Mouse (Mus musculus) forebrain, embryonic 11.5 days (tissue): ENCODE data around the gene Foxp1. TPM values are rescaled to one million over a fixed set of nuclear protein-coding genes. Genes with fewer than 3 reads are reported as not detected.

Experiments
- ATAC-seq: fragments of 200-750 bp; cut with Nextera tagmentation; replicated peaks from 2 replicates; pipeline ENCODE4 v1.8.0; 2017; ENCODE audit warnings: moderate TSS enrichment; ENCODE audit not compliant: low FRiP score
- DNase-seq: peaks from one replicate; pipeline ENCODE4 v3.0.0-alpha.2; 2017; ENCODE audit warnings: low spot score
- H3K27ac ChIP-seq: fragments of 300-500 bp; sonication (generic); 2 replicates; pipeline ENCODE4 v1.5.1; 2014; ENCODE audit warnings: low read depth, low read length
- H3K27me3 ChIP-seq: fragments of 300-500 bp; sonication (generic); 2 replicates; pipeline ENCODE4 v1.6.1; 2014; ENCODE audit warnings: mild to moderate bottlenecking, low read length, mixed read lengths; ENCODE audit not compliant: control insufficient read depth, insufficient read depth
- H3K36me3 ChIP-seq: fragments of 300-500 bp; sonication (generic); 2 replicates; pipeline ENCODE4 v1.6.1; 2014; ENCODE audit warnings: mild to moderate bottlenecking, low read length, moderate library complexity, mixed read lengths; ENCODE audit not compliant: control insufficient read depth, insufficient read depth
- H3K4me1 ChIP-seq: fragments of 300-500 bp; sonication (generic); replicated peaks from 2 replicates; pipeline ENCODE4 v1.6.1; 2014; ENCODE audit warnings: low read length, mixed read lengths; ENCODE audit not compliant: control insufficient read depth, insufficient read depth
- H3K4me2 ChIP-seq: fragments of 300-500 bp; sonication (generic); 2 replicates; pipeline ENCODE4 v1.6.1; 2014; ENCODE audit warnings: low read depth, mild to moderate bottlenecking, low read length, moderate library complexity, mixed read lengths; ENCODE audit not compliant: severe bottlenecking
- H3K4me3 ChIP-seq: fragments of 300-500 bp; sonication (generic); 2 replicates; pipeline ENCODE4 v1.5.1; 2014; ENCODE audit warnings: low read depth, low read length
- H3K9ac ChIP-seq: fragments of 300-500 bp; sonication (generic); 2 replicates; pipeline ENCODE4 v1.6.1; 2014; ENCODE audit warnings: low read length
- H3K9me3 ChIP-seq: fragments of 300-500 bp; sonication (generic); 2 replicates; pipeline ENCODE4 v1.6.1; 2016; ENCODE audit warnings: low read length, mixed read lengths; ENCODE audit not compliant: control insufficient read depth
- WGBS: fragments of 180-500 bp; shearing (Covaris S2); extraction: QIAGEN DNeasy Blood & Tissue Kit; methylation state at CpG from one replicate; pipeline ENCODE4 v1.1.7; 2014; 5-methylcytosine and 5-hydroxymethylcytosine counted together
- polyA plus RNA-seq: library from polyadenylated mRNA; unstranded; fragments of >200 nt; fragmentation: Nextera tagmentation; extraction: Ambion mirVana; gene quantifications from 2 replicates; pipeline ENCODE4 v1.2.1, GENCODE M21; 2014

Gene Foxp1
- polyA plus RNA-seq, 1 experiment from 2014 or later, result 91.5 TPM

GRCm38 (mm10) chr6:99467831-99468230 lies 54.7 kb downstream of the Foxp1 start:
- 52% methylated on average over 3 of the region's 3 CpGs for WGBS
- DNase-seq, result no peak
- ATAC-seq, result no peak
- no peak overlapping the region for H3K4me3 ChIP-seq
- no peak overlapping the region for H3K4me2 ChIP-seq
- H3K27me3 ChIP-seq, result no peaks in the 10 kb centered on the region
- H3K9ac ChIP-seq, result no peak overlapping the region
- no peak overlapping the region for H3K27ac ChIP-seq
- H3K36me3 ChIP-seq, result no peaks in the 10 kb centered on the region
- H3K9me3 ChIP-seq, result no peaks in the 10 kb centered on the region
- peaks cover 10% of the 10 kb centered on the region; the same call in 1 of the 2 replicates for H3K4me1 ChIP-seq

- DNase-seq (no peak), ATAC-seq (no peak)
- H3K36me3 ChIP-seq, result no peaks in the 10 kb centered on the region
- no peak overlapping the region for H3K4me2 ChIP-seq
- 23% methylated on average over 8 of the region's 8 CpGs for WGBS
- no peak overlapping the region for H3K9ac ChIP-seq
- no peaks in the 10 kb centered on the region for H3K9me3 ChIP-seq
- no peak overlapping the region for H3K4me3 ChIP-seq
- H3K27ac ChIP-seq, result no peak overlapping the region
- no peaks in the 10 kb centered on the region for H3K27me3 ChIP-seq
- peaks cover 10% of the 10 kb centered on the region; the same call in 1 of the 2 replicates for H3K4me1 ChIP-seq
Measured at GRCm38 (mm10) chr6:99467109-99467508, 55.4 kb downstream of the Foxp1 start.

- ATAC-seq, result no peak
- Histone ChIP-seq H3K9ac (no peak overlapping the region), H3K36me3 (no peaks in the 10 kb centered on the region), H3K27ac (no peak overlapping the region), H3K4me3 (no peak overlapping the region), H3K4me2 (no peak overlapping the region), H3K27me3 (no peaks in the 10 kb centered on the region), H3K9me3 (no peaks in the 10 kb centered on the region), H3K4me1 (peaks cover 10% of the 10 kb centered on the region; the same call in 1 of the 2 replicates)
- DNase-seq, result no peak
- 90% methylated on average over 8 of the region's 8 CpGs for WGBS
Measured at GRCm38 (mm10) chr6:99466354-99466753, 56.2 kb downstream of the Foxp1 start.

GRCm38 (mm10) chr6:99464449-99464848 lies 58.1 kb downstream of the Foxp1 start:
- Histone ChIP-seq H3K27ac (no peak overlapping the region), H3K36me3 (no peaks in the 10 kb centered on the region), H3K4me3 (no peak overlapping the region), H3K9ac (no peak overlapping the region), H3K9me3 (no peaks in the 10 kb centered on the region), H3K4me2 (no peak overlapping the region), H3K27me3 (no peaks in the 10 kb centered on the region), H3K4me1 (0 out of 2 replicates have a peak, but pooled peaks cover 5% of the 10 kb centered on the region)
- WGBS, result 88% methylated on average over 4 of the region's 4 CpGs
- no peak for DNase-seq
- no peak for ATAC-seq

GRCm38 (mm10) chr6:99463906-99464305 lies 58.6 kb downstream of the Foxp1 start:
- ATAC-seq (no peak), DNase-seq (no peak)
- Histone ChIP-seq H3K4me1 (0 out of 2 replicates have a peak, but pooled peaks cover 5% of the 10 kb centered on the region), H3K27me3 (no peaks in the 10 kb centered on the region), H3K9me3 (no peaks in the 10 kb centered on the region), H3K4me3 (no peak overlapping the region), H3K27ac (no peak overlapping the region), H3K36me3 (no peaks in the 10 kb centered on the region), H3K9ac (no peak overlapping the region), H3K4me2 (no peak overlapping the region)
- WGBS, result 91% methylated on average over 7 of the region's 7 CpGs

- WGBS, result 90% methylated on average over 4 of the region's 4 CpGs
- Histone ChIP-seq H3K4me3 (no peak overlapping the region), H3K4me2 (no peak overlapping the region), H3K27ac (no peak overlapping the region), H3K9ac (no peak overlapping the region), H3K27me3 (no peaks in the 10 kb centered on the region), H3K4me1 (no peaks in the 10 kb centered on the region), H3K9me3 (no peaks in the 10 kb centered on the region), H3K36me3 (no peaks in the 10 kb centered on the region)
- no peak for ATAC-seq
- DNase-seq, result no peak
Measured at GRCm38 (mm10) chr6:99458775-99459174, 63.7 kb downstream of the Foxp1 start.

GRCm38 (mm10) chr6:99453763-99454520 lies 68.6 kb downstream of the Foxp1 start:
- 88% methylated on average over 7 of the region's 7 CpGs for WGBS
- no peak overlapping the region for H3K27ac ChIP-seq
- H3K9me3 ChIP-seq, result no peaks in the 10 kb centered on the region
- H3K27me3 ChIP-seq, result no peaks in the 10 kb centered on the region
- DNase-seq (no peak), ATAC-seq (no peak)
- H3K4me1 ChIP-seq, result no peaks in the 10 kb centered on the region
- no peak overlapping the region for H3K9ac ChIP-seq
- H3K36me3 ChIP-seq, result no peaks in the 10 kb centered on the region
- H3K4me2 ChIP-seq, result no peak overlapping the region
- H3K4me3 ChIP-seq, result no peak overlapping the region

- WGBS, result 77% methylated on average over 2 of the region's 2 CpGs
- Histone ChIP-seq H3K9me3 (no peaks in the 10 kb centered on the region), H3K27ac (no peak overlapping the region), H3K4me2 (no peak overlapping the region), H3K4me1 (no peaks in the 10 kb centered on the region), H3K9ac (no peak overlapping the region), H3K36me3 (no peaks in the 10 kb centered on the region), H3K4me3 (no peak overlapping the region), H3K27me3 (no peaks in the 10 kb centered on the region)
- DNase-seq, result no peak
- no peak for ATAC-seq
Measured at GRCm38 (mm10) chr6:99452638-99453185, 69.8 kb downstream of the Foxp1 start.

- DNase-seq, result no peak
- H3K27ac ChIP-seq, result no peak overlapping the region
Measured at GRCm38 (mm10) chr6:99451479-99451878, 71.0 kb downstream of the Foxp1 start.

More at GRCm38 (mm10) chr6:99451479-99451878, 71.0 kb downstream of the Foxp1 start:
- no peaks in the 10 kb centered on the region for H3K36me3 ChIP-seq
- H3K4me1 ChIP-seq, result no peaks in the 10 kb centered on the region
- H3K9me3 ChIP-seq, result no peaks in the 10 kb centered on the region
- H3K4me2 ChIP-seq, result no peak overlapping the region
- H3K9ac ChIP-seq, result no peak overlapping the region
- no peaks in the 10 kb centered on the region for H3K27me3 ChIP-seq
- 48% methylated on average over 11 of the region's 11 CpGs for WGBS
- H3K4me3 ChIP-seq, result no peak overlapping the region
- no peak for ATAC-seq
